Mouse (Mus musculus): ENCODE measurements at regions not wholly inside any gene's neighbourhood (a gene's known extent, or its start where the extent isn't known, plus 50 kb on each side); places are given as distances from the start of the nearest gene placed in this dataset.

DNA sequence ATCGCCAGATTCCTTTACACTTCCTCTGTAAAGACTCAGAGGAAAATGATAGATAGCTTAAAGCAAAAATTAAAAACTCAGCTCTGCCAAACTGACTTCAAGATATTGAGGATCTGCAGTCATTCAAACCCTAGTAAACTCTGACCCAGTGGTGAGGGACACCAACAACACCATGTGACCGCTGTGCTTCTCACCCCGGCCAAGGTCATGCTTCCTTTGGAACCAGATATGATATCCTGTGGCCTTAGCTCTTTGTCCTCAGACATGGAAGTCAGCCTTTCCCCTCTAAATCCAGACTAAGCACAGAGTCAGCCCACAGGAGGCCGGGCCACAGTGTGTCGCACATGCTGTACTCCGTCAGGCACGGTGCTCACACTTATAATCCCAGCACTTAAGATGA, 86.3 kb upstream of the Cnksr3 start:
- 88% methylated on average over 7 of the region's 7 CpGs for WGBS
- Histone ChIP-seq H3K36me3 (no peaks in the 10 kb centered on the region), H3K4me3 (replicated peaks) (no peak overlapping the region), H3K27ac (replicated peaks) (no peak overlapping the region), H3K27me3 (no peaks in the 10 kb centered on the region), H3K9ac (no peak overlapping the region), H3K9me3 (replicated peaks) (no peaks in the 10 kb centered on the region), H3K4me1 (no peaks in the 10 kb centered on the region), H3K4me2 (replicated peaks) (no peak overlapping the region)
- no peak for ATAC-seq (ENCODE audit: insufficient number of reproducible peaks, low FRiP score, low TSS enrichment, low read depth)

DNA sequence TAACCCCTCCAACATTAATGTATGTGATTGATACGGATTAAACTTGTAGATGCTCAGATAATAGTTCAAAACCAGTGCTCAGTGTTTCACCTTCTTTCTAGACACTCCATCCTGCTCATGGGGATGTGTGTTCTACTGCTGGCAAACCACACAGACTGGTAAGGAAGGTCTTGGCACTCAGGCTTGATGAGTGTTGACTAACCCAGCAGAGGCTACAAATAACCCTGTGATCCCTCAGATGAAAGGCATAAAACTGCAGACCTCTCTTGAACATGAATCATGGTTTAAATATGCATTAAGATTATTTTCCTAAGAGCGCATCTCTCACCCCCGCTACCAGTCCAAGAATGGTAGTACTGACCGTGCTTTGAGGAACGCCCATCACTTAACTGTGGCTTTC, 83.9 kb upstream of the Cnksr3 start:
- no peaks in the 10 kb centered on the region for H3K27me3 ChIP-seq
- no peak overlapping the region for H3K4me3 ChIP-seq (replicated peaks)
- no peaks in the 10 kb centered on the region for H3K36me3 ChIP-seq
- H3K4me1 ChIP-seq = no peaks in the 10 kb centered on the region
- H3K27ac ChIP-seq (replicated peaks) = no peak overlapping the region
- ATAC-seq (ENCODE audit: insufficient number of reproducible peaks, low FRiP score, low TSS enrichment, low read depth) = no peak
- H3K9me3 ChIP-seq (replicated peaks) = no peaks in the 10 kb centered on the region
- H3K4me2 ChIP-seq (replicated peaks) = no peak overlapping the region
- WGBS = 90% methylated on average over 5 of the region's 5 CpGs
- H3K9ac ChIP-seq = no peak overlapping the region

DNA sequence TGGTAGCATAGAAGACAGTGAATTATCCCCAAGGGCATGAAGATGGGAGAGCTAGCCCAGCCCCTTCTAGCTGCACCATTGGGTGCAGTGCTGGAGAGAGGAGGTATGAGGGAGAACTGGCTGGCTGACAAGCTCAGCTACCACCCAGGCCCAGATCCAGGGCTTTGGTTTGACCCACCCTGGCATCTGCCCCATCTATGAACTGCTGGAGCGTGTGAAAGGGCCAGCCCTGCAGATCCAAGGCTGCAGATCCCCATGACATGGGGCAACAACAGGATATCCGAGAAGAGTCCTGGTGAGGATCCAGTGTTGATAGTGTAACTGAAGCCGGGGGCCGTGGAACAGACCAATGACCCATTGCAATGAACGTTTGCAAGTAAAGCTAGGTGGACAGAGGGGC, 81.2 kb upstream of the Cnksr3 start:
- no peaks in the 10 kb centered on the region for H3K9me3 ChIP-seq (replicated peaks)
- no peak overlapping the region for H3K27ac ChIP-seq (replicated peaks)
- ATAC-seq (ENCODE audit: insufficient number of reproducible peaks, low FRiP score, low TSS enrichment, low read depth) = no peak
- H3K4me1 ChIP-seq = no peaks in the 10 kb centered on the region
- no peaks in the 10 kb centered on the region for H3K36me3 ChIP-seq
- no peak overlapping the region for H3K4me2 ChIP-seq (replicated peaks)
- 78% methylated on average over 5 of the region's 5 CpGs for WGBS
- H3K9ac ChIP-seq = no peak overlapping the region
- no peak overlapping the region for H3K4me3 ChIP-seq (replicated peaks)
- no peaks in the 10 kb centered on the region for H3K27me3 ChIP-seq

DNA sequence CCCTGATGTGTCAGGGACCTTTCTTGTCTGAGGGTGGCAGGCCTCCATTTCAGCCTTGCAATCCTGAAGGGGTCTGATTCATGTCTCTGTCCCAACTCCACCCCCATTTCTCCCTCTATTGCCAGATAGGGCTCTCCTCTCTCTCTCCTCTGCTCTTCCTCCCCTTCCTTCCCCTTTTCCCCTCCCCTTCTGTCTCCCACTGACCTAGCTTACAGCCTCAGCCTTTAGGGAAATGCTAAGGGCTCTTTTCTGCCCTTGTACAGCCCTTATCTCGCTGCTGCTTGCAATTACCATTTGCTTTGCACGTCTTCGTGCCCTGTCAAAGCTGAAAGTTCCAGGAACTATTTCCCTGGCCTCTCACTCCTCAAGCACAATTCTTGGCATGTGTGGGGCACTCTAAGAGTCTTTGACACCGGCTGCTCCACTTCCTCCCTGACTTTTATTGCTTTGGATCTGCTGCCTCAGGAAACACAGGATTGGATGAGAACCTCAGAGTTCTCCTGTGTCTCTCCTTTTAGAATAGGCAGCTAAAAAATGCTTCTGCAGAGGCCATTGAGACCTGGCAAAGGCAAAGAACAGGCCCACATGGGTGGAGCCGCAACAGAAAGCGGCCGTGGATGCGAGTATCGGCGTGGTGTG, 77.9 kb upstream of the Cnksr3 start:
- Histone ChIP-seq H3K4me1 (no peaks in the 10 kb centered on the region), H3K4me2 (replicated peaks) (no peak overlapping the region), H3K9ac (no peak overlapping the region), H3K36me3 (no peaks in the 10 kb centered on the region), H3K27ac (replicated peaks) (no peak overlapping the region), H3K4me3 (replicated peaks) (no peak overlapping the region), H3K9me3 (replicated peaks) (no peaks in the 10 kb centered on the region), H3K27me3 (no peaks in the 10 kb centered on the region)
- no peak for ATAC-seq (ENCODE audit: insufficient number of reproducible peaks, low FRiP score, low TSS enrichment, low read depth)
- 67% methylated on average over 10 of the region's 10 CpGs for WGBS

DNA sequence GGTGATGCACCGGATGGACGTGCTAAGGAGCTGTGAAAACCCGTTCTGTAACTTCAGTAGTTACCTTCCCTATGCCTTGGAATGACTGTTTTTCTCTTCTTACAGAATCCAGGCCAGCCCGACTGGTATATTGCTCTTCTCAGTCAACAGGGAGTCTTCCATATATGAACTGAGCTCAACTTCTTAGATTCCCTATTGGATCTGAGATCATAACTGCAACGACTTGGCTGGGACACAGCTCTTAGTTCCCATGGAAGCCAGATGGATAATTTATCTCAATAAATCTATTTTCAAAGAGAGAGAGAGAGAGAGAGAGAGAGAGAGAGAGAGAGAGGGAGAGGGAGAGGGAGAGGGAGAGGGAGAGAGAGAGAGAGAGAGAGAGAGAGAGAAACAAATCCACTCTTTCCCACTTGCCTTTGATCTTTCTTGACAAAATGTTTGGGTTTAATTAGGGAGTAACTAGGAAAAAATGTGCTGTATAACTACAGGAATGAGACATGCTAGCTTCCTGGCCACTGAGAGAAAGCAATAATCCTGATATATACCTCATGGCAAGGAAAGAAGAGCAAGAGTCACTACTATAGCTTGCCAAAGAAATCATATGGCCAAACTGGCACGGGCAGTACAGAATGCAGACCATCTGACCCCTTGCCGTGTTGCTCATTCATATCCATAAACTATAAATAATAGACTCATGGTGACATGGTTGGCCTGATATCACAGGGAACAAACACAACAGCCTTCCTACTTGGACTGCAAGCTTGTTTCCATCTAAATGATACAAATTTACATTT, 73.3 kb upstream of the Cnksr3 start:
- no peak for ATAC-seq (ENCODE audit: insufficient number of reproducible peaks, low FRiP score, low TSS enrichment, low read depth)
- no peaks in the 10 kb centered on the region for H3K9me3 ChIP-seq (replicated peaks)
- no peak overlapping the region for H3K4me2 ChIP-seq (replicated peaks)
- 75% methylated on average over 7 of the region's 7 CpGs for WGBS
- no peak overlapping the region for H3K4me3 ChIP-seq (replicated peaks)
- no peak overlapping the region for H3K27ac ChIP-seq (replicated peaks)
- no peaks in the 10 kb centered on the region for H3K36me3 ChIP-seq
- H3K4me1 ChIP-seq = no peaks in the 10 kb centered on the region
- H3K27me3 ChIP-seq = no peaks in the 10 kb centered on the region
- H3K9ac ChIP-seq = no peak overlapping the region

DNA sequence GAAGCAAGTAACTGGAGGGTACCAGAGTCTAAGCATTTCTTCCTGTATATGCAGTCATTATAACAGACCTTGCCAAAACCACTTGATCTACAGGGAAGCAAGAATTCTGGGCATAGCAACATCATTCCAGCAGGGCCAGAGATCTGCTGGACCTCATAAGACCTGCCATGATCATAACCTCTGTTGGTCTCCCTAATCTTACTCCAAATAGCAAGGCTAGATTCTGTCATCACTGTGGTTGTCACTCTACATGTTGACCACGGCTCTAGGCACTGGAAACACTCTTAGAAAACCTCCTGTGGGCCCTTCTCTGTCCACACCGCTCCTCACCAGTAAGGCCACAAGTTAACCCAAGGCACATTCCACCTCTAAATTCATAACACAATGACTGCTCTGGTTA, 68.4 kb upstream of the Cnksr3 start:
- H3K9me3 ChIP-seq (replicated peaks) = no peaks in the 10 kb centered on the region
- no peak overlapping the region for H3K27ac ChIP-seq (replicated peaks)
- no peak overlapping the region for H3K4me3 ChIP-seq (replicated peaks)
- H3K9ac ChIP-seq = no peak overlapping the region
- H3K27me3 ChIP-seq = no peaks in the 10 kb centered on the region
- H3K36me3 ChIP-seq = no peaks in the 10 kb centered on the region
- no peak; the same call in 1 of the 2 replicates for ATAC-seq (ENCODE audit: insufficient number of reproducible peaks, low FRiP score, low TSS enrichment, low read depth)
- H3K4me1 ChIP-seq = peaks cover 15% of the 10 kb centered on the region; the same call in 1 of the 2 replicates
- H3K4me2 ChIP-seq (replicated peaks) = no peak overlapping the region
- WGBS = 97% methylated on average over 2 of the region's 2 CpGs

DNA sequence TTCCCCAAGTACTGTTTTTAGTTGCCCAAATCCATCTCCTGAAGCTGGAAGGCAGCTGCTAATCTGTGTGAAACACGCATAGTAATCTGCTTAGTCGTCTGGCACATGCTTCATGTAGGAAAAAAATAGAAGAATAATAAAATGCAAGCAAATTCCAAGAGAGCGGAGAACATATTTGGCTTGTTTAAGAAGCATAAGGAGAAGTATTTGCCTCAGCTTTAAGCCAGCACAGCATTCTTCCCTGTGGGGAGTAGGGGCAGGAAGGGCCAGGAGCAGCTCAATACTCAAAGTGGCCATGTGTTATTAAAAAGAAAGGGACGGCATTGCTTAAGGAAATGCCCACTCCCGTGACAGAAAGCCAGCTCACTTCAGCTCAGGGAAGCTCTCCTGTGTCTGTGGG, 66.8 kb upstream of the Cnksr3 start:
- peak; percentile 65; the same call in 1 of the 2 replicates for ATAC-seq (ENCODE audit: insufficient number of reproducible peaks, low FRiP score, low TSS enrichment, low read depth)
- H3K4me2 ChIP-seq (replicated peaks) = no peak overlapping the region
- H3K4me1 ChIP-seq = peaks cover 15% of the 10 kb centered on the region; the same call in 1 of the 2 replicates
- WGBS = 12% methylated on average over 5 of the region's 5 CpGs
- no peak overlapping the region for H3K9ac ChIP-seq
- H3K9me3 ChIP-seq (replicated peaks) = no peaks in the 10 kb centered on the region
- H3K27me3 ChIP-seq = no peaks in the 10 kb centered on the region
- no peak overlapping the region for H3K4me3 ChIP-seq (replicated peaks)
- H3K36me3 ChIP-seq = no peaks in the 10 kb centered on the region
- H3K27ac ChIP-seq (replicated peaks) = peak overlapping the region; percentile 58

DNA sequence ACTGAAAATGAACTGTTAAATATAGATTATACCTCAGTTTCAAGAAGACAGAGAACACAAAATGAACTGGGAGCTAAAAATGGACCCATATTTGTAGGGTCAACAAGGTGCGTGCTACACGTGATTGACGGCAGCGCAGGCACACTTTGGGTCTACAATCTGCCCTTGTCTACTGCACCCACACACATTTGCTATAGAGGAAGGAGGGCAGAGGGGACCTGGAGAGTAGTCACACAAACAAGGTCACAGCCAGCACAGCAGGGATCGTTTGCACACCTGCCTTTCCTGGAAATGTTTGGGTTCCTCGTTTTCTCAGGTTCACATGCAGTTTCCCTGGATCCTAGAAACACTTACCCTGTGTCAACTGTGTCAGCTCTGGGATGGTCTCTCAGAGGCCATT, 63.3 kb upstream of the Cnksr3 start:
- Histone ChIP-seq H3K36me3 (no peaks in the 10 kb centered on the region), H3K9ac (no peak overlapping the region), H3K27ac (replicated peaks) (no peak overlapping the region), H3K4me1 (peaks cover 15% of the 10 kb centered on the region; the same call in 1 of the 2 replicates), H3K9me3 (replicated peaks) (no peaks in the 10 kb centered on the region), H3K4me2 (replicated peaks) (no peak overlapping the region), H3K27me3 (no peaks in the 10 kb centered on the region), H3K4me3 (replicated peaks) (no peak overlapping the region)
- 80% methylated on average over 6 of the region's 6 CpGs for WGBS
- no peak for ATAC-seq (ENCODE audit: insufficient number of reproducible peaks, low FRiP score, low TSS enrichment, low read depth)

DNA sequence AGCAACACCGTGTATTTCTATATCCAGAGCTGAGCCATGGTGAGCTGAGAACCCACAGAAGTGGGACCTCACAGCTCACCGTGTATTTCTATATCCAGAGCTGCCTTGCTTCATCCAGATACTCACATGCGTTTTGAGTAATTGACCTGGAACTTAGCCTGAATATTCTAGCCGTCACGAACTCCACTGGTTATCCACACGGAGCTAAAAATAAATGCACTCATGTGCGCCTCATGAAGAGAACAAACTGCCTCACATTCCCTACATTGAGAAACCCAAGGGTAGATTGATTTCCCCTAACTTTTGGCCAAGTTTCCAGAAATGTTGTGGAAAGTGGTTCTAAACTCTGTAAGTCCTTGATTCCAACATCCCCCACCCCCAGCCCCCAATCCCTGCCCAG, 62.4 kb upstream of the Cnksr3 start:
- Histone ChIP-seq H3K9ac (no peak overlapping the region), H3K4me3 (replicated peaks) (no peak overlapping the region), H3K4me2 (replicated peaks) (no peak overlapping the region), H3K9me3 (replicated peaks) (no peaks in the 10 kb centered on the region), H3K36me3 (no peaks in the 10 kb centered on the region), H3K27me3 (no peaks in the 10 kb centered on the region), H3K27ac (replicated peaks) (no peak overlapping the region), H3K4me1 (peaks cover 8% of the 10 kb centered on the region; the same call in 1 of the 2 replicates)
- no peak for ATAC-seq (ENCODE audit: insufficient number of reproducible peaks, low FRiP score, low TSS enrichment, low read depth)
- WGBS = 41% methylated on average over 7 of the region's 7 CpGs

DNA sequence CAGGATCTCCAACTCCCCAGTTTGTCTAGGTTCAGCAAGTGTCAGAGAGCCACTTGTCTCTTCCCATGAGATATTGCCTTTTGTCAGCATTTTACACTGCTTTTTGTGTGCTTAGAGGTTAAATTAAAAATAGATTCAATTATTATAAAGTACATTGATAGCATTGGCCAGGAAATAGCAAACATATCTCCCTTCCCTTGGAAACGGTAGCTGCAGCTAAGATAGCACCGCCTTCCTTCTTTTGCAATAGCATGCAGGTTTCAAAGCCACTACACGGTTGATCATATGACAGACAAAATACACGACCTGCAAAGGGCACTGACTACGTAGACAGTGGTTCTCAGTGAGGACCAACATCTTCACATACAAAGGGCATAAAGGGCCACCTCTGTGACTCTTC, 59.1 kb upstream of the Cnksr3 start:
- no peaks in the 10 kb centered on the region for H3K9me3 ChIP-seq (replicated peaks)
- H3K4me3 ChIP-seq (replicated peaks) = no peak overlapping the region
- no peak for ATAC-seq (ENCODE audit: insufficient number of reproducible peaks, low FRiP score, low TSS enrichment, low read depth)
- H3K36me3 ChIP-seq = no peaks in the 10 kb centered on the region
- no peaks in the 10 kb centered on the region for H3K27me3 ChIP-seq
- 71% methylated on average over 5 of the region's 5 CpGs for WGBS
- no peak overlapping the region for H3K27ac ChIP-seq (replicated peaks)
- no peak overlapping the region for H3K4me2 ChIP-seq (replicated peaks)
- peaks cover 17% of the 10 kb centered on the region; the same call in 1 of the 2 replicates for H3K4me1 ChIP-seq
- H3K9ac ChIP-seq = no peak overlapping the region

DNA sequence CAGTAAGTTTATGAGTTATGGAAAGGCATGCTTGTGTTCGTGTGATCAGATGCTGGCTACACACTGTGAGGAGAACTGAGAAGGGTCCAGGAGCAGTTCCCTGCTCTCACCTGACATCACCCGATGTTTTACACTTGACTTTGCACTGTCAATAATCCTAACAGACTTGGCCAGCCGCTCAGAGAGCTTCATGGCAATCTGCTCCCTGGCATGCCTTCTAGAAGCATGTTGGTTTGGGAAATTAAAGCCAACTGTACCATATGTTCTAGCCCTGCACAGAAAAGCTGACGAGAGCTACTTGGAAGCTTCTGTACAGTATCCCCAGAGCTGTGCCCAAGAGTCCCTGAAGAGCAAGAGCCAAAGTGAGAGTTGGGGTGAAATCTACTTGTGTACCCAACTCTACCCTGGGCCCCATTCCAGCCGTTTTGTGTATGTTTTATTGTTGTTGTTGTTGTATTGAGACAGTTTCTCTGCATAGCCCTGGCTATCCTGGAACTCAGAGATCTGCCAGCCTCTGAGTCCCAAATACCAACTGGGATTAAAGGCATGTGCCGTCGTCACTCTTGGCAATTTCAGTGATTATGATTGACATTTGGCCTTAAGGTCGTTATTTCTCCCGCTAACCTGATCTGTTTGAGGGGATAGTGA, 56.5 kb upstream of the Cnksr3 start:
- Histone ChIP-seq H3K4me1 (peaks cover 24% of the 10 kb centered on the region; the same call in 1 of the 2 replicates), H3K4me2 (replicated peaks) (no peak overlapping the region), H3K4me3 (replicated peaks) (no peak overlapping the region), H3K27ac (replicated peaks) (no peak overlapping the region), H3K36me3 (no peaks in the 10 kb centered on the region), H3K9ac (no peak overlapping the region), H3K9me3 (replicated peaks) (no peaks in the 10 kb centered on the region), H3K27me3 (no peaks in the 10 kb centered on the region)
- ATAC-seq (ENCODE audit: insufficient number of reproducible peaks, low FRiP score, low TSS enrichment, low read depth) = no peak
- 36% methylated on average over 9 of the region's 9 CpGs for WGBS

Data from embryonic facial prominence, embryonic 15.5 days (tissue).